Mouse (Mus musculus) lung, postnatal 0 days (tissue): ENCODE measurements at regions not wholly inside any gene's neighbourhood (a gene's known extent, or its start where the extent isn't known, plus 50 kb on each side); places are given as distances from the start of the nearest gene placed in this dataset.

Experiments
- CTCF ChIP-seq: IDR thresholded peaks from 2 replicates; pipeline ENCODE4 v1.5.1; 2016; ENCODE audit warnings: antibody characterized with exemption, mild to moderate bottlenecking
- EP300 ChIP-seq: IDR thresholded peaks from 2 replicates; pipeline ENCODE4 v1.6.1; 2016; ENCODE audit warnings: antibody characterized with exemption, mild to moderate bottlenecking, control low read depth

GRCm38 (mm10) chr14:33811241-33811640 is 112.1 kb upstream of the Gdf10 start:
- TF ChIP-seq CTCF (no peak), EP300 (no peak)
